Mouse (Mus musculus): ENCODE measurements around the gene Gpatch2. TPM values are rescaled to one million over a fixed set of nuclear protein-coding genes. Genes with fewer than 3 reads are reported as not detected.

Gene Gpatch2
- polyA plus RNA-seq, 1 experiment from 2014 or later = 5.4 TPM

DNA sequence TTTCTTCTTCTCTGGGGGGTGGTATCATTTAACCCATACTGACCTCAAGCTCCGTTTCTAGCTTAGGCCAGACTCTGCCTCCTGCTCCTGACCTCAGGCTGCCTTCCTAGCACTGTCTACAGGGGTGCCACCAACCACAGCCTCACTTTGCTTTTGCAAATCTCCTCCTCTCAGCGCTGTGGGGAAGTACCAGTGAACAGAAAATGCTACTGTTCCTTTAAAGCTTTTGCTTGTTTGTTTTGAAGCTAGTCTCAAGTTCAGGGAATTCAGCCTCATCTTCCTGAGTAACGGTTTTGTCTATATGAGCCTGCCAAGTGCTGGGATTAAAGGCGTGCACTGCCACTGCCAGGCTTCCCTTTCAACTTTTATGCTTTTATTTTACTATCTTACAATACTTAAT lies 5.8 kb upstream of the Gpatch2 start:
- Histone ChIP-seq H3K4me2 (ENCODE audit: low read depth, low read length) (no peak overlapping the region), H3K4me1 (ENCODE audit: insufficient read depth) (peaks cover 3% of the 10 kb centered on the region; the same call in 1 of the 2 replicates), H3K27ac (ENCODE audit: low read depth) (no peak overlapping the region), H3K9me3 (ENCODE audit: low read length) (no peaks in the 10 kb centered on the region), H3K9ac (replicated peaks) (no peak overlapping the region), H3K36me3 (replicated peaks; ENCODE audit: insufficient read depth, low read length) (no peaks in the 10 kb centered on the region), H3K4me3 (ENCODE audit: low read depth, low read length) (no peak overlapping the region), H3K27me3 (ENCODE audit: insufficient read depth, low read length) (no peaks in the 10 kb centered on the region)
- DNase-seq = no peak
- 36% methylated on average over 4 of the region's 4 CpGs for whole genome bisulfite sequencing (ENCODE audit: insufficient replicate concordance)
- 0 out of 2 replicates have a peak, but pooled peaks have one; percentile 13 for ATAC-seq
- no peak for TF ChIP-seq EP300 (IDR thresholded peaks at IDR 0.05; ENCODE audit: low read depth)
- no peak for TF ChIP-seq CTCF (IDR thresholded peaks at IDR 0.05; ENCODE audit: low read depth)

DNA sequence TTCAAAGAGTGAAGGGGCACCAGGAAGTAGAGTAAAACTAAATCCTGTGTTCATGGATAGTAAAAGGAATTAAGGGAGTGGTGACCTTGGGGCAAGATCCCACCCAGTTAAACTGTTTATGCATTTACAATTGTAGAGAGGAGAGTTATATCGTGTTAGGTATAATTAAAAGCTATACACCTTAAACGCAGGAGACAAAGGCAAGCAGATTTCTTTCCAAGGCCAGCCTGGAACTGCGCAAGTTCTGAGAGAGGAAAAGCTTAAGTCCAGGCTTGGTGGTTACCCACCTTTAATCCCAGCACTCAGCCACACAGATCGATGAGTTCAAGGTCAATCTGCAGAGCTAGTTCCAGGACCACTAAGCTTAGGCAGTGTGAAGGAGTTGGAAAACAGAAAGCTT lies 4.6 kb upstream of the Gpatch2 start:
- H3K4me1 ChIP-seq (ENCODE audit: insufficient read depth) = peaks cover 3% of the 10 kb centered on the region; the same call in 1 of the 2 replicates
- no peak for DNase-seq
- H3K9me3 ChIP-seq (ENCODE audit: low read length) = no peaks in the 10 kb centered on the region
- H3K4me3 ChIP-seq (ENCODE audit: low read depth, low read length) = no peak overlapping the region
- ATAC-seq = no peak
- WGBS (ENCODE audit: insufficient replicate concordance) = 75% methylated on average over 4 of the region's 4 CpGs
- TF ChIP-seq EP300 (IDR thresholded peaks at IDR 0.05; ENCODE audit: low read depth) (no peak), CTCF (IDR thresholded peaks at IDR 0.05; ENCODE audit: low read depth) (no peak)
- no peaks in the 10 kb centered on the region for H3K36me3 ChIP-seq (replicated peaks; ENCODE audit: insufficient read depth, low read length)
- H3K9ac ChIP-seq (replicated peaks) = no peak overlapping the region
- H3K27ac ChIP-seq (ENCODE audit: low read depth) = no peak overlapping the region
- no peak overlapping the region for H3K4me2 ChIP-seq (ENCODE audit: low read depth, low read length)
- H3K27me3 ChIP-seq (ENCODE audit: insufficient read depth, low read length) = no peaks in the 10 kb centered on the region

DNA sequence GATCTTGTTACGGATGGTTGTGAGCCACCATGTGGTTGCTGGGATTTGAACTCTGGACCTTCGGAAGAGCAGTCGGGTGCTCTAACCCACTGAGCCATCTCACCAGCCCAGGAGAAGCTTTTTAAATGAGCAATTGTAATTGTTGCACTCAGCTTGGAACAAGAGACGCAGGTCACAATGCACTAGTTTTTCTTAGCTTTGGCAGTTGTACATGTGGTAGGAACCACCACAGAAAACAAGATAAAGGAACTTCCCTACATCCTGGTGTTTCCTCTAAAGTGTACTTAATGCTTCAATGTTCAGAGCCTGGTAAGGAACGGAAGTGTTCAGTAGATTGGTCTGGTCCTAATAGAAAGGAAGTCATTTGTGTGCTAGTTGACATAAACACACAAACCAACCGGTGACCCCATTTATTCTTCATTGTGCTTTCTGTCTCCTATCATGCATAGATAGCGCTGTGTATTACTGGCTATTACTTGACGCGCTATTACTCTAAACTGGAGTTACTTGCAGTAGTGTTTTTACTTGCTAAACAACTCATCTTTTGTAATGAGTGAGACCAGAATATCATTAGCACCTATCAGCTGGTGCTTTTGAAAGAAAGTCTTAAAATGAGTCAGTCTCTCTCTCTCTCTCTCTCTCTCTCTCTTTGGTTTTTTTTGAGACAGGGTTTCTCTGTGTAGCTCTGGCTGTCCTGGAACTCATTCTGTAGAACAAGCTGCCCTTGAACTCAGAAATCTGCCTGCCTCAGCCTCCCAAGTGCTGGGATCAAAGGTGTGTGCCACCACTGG lies 1.5 kb downstream of the Gpatch2 start:
- no peak overlapping the region for H3K27ac ChIP-seq (ENCODE audit: low read depth)
- no peak overlapping the region for H3K4me3 ChIP-seq (ENCODE audit: low read depth, low read length)
- H3K27me3 ChIP-seq (ENCODE audit: insufficient read depth, low read length) = no peaks in the 10 kb centered on the region
- 60% methylated on average over 9 of the region's 9 CpGs for WGBS (ENCODE audit: insufficient replicate concordance)
- no peaks in the 10 kb centered on the region for H3K36me3 ChIP-seq (replicated peaks; ENCODE audit: insufficient read depth, low read length)
- TF ChIP-seq CTCF (IDR thresholded peaks at IDR 0.05; ENCODE audit: low read depth) (no peak), EP300 (IDR thresholded peaks at IDR 0.05; ENCODE audit: low read depth) (no peak)
- no peak overlapping the region for H3K9ac ChIP-seq (replicated peaks)
- no peaks in the 10 kb centered on the region for H3K9me3 ChIP-seq (ENCODE audit: low read length)
- DNase-seq (no peak), ATAC-seq (no peak)
- peaks cover 4% of the 10 kb centered on the region; the same call in 1 of the 2 replicates for H3K4me1 ChIP-seq (ENCODE audit: insufficient read depth)
- H3K4me2 ChIP-seq (ENCODE audit: low read depth, low read length) = no peak overlapping the region

DNA sequence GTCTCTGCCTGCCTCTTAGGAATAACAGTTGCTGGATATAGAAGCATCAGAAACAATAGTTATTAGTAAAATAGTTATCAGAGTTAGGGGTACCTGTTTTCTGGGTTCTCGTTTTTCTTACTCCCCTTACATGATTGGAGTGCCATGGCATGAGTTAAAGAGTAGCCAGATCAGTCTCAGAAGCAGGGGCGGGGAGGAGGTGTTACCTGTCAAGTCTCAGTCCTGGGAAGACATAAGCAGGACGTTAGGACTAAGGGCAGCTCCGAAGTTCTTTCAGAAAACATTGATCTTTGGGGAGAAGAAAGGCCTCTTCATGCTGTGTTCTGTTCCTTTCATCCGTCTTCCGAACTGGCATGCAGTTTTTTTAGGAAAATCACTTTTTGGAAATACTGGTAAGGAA lies 5.4 kb downstream of the Gpatch2 start:
- WGBS (ENCODE audit: insufficient replicate concordance) = 55% methylated on average over 6 of the region's 6 CpGs

DNA sequence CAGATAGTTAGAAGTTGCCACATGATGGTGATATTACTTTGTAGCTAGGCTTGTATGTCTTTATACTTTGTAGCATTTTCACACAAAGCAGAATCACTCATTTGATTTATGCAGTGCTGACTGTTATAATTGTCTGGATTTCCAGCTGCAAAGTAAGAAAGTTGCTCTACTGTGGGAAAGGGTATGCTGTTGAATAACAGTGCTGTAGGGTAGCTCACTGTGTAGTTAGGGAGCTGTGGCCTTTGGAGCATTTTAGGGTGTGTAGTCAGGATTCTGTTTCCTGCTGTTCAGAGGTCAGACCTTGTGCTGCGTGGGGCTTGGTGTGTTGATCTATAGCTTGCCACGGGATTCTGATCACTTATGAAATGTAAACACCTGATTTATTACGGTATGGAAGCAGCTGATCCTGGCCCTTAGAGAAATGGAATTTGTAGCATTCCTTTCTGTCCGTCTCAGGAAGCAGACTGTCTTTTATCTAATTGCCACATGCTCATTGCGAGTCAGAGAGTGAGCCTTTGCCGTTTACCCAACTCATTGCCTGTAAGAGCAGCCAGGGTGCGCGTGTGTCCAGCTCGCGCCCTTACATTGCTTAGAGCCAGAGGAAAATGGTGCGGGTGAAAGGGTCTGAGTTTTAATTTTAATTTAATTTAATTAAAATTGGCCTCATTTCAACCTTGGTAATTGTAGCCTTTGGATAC lies 11.2 kb downstream of the Gpatch2 start:
- DNase-seq (no peak), ATAC-seq (peak; percentile 60)
- Histone ChIP-seq H3K4me2 (ENCODE audit: low read depth, low read length) (no peak overlapping the region), H3K4me1 (ENCODE audit: insufficient read depth) (peaks cover 21% of the 10 kb centered on the region), H3K36me3 (replicated peaks; ENCODE audit: insufficient read depth, low read length) (peaks cover 7% of the 10 kb centered on the region), H3K9me3 (ENCODE audit: low read length) (no peaks in the 10 kb centered on the region), H3K27me3 (ENCODE audit: insufficient read depth, low read length) (no peaks in the 10 kb centered on the region), H3K4me3 (ENCODE audit: low read depth, low read length) (no peak overlapping the region), H3K9ac (replicated peaks) (no peak overlapping the region; the same call in 1 of the 2 replicates), H3K27ac (ENCODE audit: low read depth) (peak overlapping the region; percentile 48)
- 0 out of 2 replicates have a peak, but pooled peaks have one; percentile 7 for TF ChIP-seq CTCF (IDR thresholded peaks at IDR 0.05; ENCODE audit: low read depth)
- no peak for TF ChIP-seq EP300 (IDR thresholded peaks at IDR 0.05; ENCODE audit: low read depth)
- WGBS (ENCODE audit: insufficient replicate concordance) = 53% methylated on average over 11 of the region's 11 CpGs

More for the DNA sequence above, 5.4 kb downstream of the Gpatch2 start:
- H3K27ac ChIP-seq (ENCODE audit: low read depth) = no peak overlapping the region
- DNase-seq = no peak
- no peak for ATAC-seq
- peaks cover 8% of the 10 kb centered on the region for H3K4me1 ChIP-seq (ENCODE audit: insufficient read depth)
- H3K27me3 ChIP-seq (ENCODE audit: insufficient read depth, low read length) = no peaks in the 10 kb centered on the region
- no peaks in the 10 kb centered on the region for H3K9me3 ChIP-seq (ENCODE audit: low read length)
- H3K9ac ChIP-seq (replicated peaks) = no peak overlapping the region
- peaks cover 4% of the 10 kb centered on the region; the same call in 1 of the 2 replicates for H3K36me3 ChIP-seq (replicated peaks; ENCODE audit: insufficient read depth, low read length)
- TF ChIP-seq CTCF (IDR thresholded peaks at IDR 0.05; ENCODE audit: low read depth) (no peak), EP300 (IDR thresholded peaks at IDR 0.05; ENCODE audit: low read depth) (no peak)
- no peak overlapping the region for H3K4me3 ChIP-seq (ENCODE audit: low read depth, low read length)
- H3K4me2 ChIP-seq (ENCODE audit: low read depth, low read length) = no peak overlapping the region

DNA sequence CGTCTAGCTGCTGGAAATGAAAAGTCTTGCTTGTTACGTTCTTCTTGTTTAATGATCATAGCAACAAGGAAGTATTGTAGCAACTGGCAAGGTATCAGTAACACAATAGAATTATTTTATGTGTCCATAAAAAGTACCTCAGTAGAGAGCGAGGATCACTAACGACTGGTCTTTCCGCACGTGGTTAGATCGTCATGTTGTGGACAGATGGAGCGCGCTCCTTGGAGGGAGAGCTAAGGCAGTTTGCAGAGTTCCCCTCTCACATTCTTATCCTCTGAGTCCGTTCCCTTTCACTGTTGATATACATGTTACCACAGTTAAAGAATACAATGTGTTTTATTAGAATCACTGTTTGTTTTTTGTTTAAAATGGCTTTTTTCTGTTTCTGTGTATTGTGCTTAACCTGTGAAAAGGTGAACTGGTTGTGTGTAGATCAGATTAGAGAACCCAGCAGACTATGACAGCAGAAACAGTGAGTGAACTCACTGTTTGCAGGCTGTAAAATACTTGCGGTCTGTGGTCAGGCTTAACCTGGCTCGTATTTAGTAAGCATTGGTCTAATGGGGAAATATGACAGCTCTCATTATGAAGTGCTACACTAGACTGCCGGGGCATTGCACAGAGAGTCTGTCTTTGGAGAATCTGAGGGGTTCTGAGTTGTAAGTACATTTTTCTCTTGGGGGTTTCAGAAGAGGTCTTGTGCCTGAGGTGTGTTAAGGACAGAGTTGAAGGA lies 13.3 kb downstream of the Gpatch2 start:
- Histone ChIP-seq H3K4me2 (ENCODE audit: low read depth, low read length) (no peak overlapping the region), H3K4me1 (ENCODE audit: insufficient read depth) (peaks cover 18% of the 10 kb centered on the region), H3K4me3 (ENCODE audit: low read depth, low read length) (no peak overlapping the region), H3K9me3 (ENCODE audit: low read length) (no peaks in the 10 kb centered on the region), H3K27ac (ENCODE audit: low read depth) (no peak overlapping the region), H3K9ac (replicated peaks) (no peak overlapping the region), H3K27me3 (ENCODE audit: insufficient read depth, low read length) (no peaks in the 10 kb centered on the region), H3K36me3 (replicated peaks; ENCODE audit: insufficient read depth, low read length) (peaks cover 14% of the 10 kb centered on the region)
- 80% methylated on average over 13 of the region's 13 CpGs for WGBS (ENCODE audit: insufficient replicate concordance)
- TF ChIP-seq EP300 (IDR thresholded peaks at IDR 0.05; ENCODE audit: low read depth) (no peak), CTCF (IDR thresholded peaks at IDR 0.05; ENCODE audit: low read depth) (no peak)
- ATAC-seq (no peak), DNase-seq (no peak)

Data from liver, postnatal 0 days (tissue).